Mouse (Mus musculus) cerebellum, adult 2 months (tissue): ENCODE results near the gene Abcc5. TPM values are rescaled to one million over a fixed set of nuclear protein-coding genes. Genes with fewer than 3 reads are reported as not detected.
"Not testable (repeated sequence)": the region's sequence is repeated elsewhere in the genome, so short reads cannot be mapped to it uniquely, and the experiment has no call there.

Experiments
- DNase-seq, 2 experiments: peaks; one replicate each; pipeline ENCODE4 v3.0.0; 2021
- H3K27ac ChIP-seq: fragments of 200-500 bp; 2 replicates; pipeline ENCODE4 v1.5.1; 2012; ENCODE audit warnings: low read length, control low read depth, inconsistent platforms; ENCODE audit not compliant: insufficient read depth
- H3K27me3 ChIP-seq: fragments of 200-500 bp; 2 replicates; pipeline ENCODE4 v1.6.1; 2012; ENCODE audit warnings: inconsistent platforms, mild to moderate bottlenecking, low read length, moderate library complexity; ENCODE audit not compliant: control insufficient read depth, insufficient read depth
- H3K4me1 ChIP-seq: fragments of 200-500 bp; 2 replicates; pipeline ENCODE4 v1.6.1; 2011; ENCODE audit warnings: low read length; ENCODE audit not compliant: control insufficient read depth, insufficient read depth
- H3K4me3 ChIP-seq: fragments of 200-500 bp; replicated peaks from 2 replicates; pipeline ENCODE3; 2011; ENCODE audit warnings: mild to moderate bottlenecking, low read depth, low read length, control low read depth; ENCODE audit not compliant: insufficient read depth
- CTCF ChIP-seq: fragments of 200-500 bp; IDR thresholded peaks from 2 replicates; pipeline ENCODE4 v1.5.1; 2011; ENCODE audit warnings: low read depth, mild to moderate bottlenecking, control low read depth, low read length, moderate library complexity, borderline replicate concordance; ENCODE audit not compliant: insufficient read depth
- POLR2A ChIP-seq: fragments of 200-500 bp; IDR thresholded peaks from 2 replicates; pipeline ENCODE4 v1.6.1; 2011; ENCODE audit warnings: low read length, control low read depth, borderline replicate concordance; ENCODE audit not compliant: insufficient read depth
- WGBS: fragments of 180-500 bp; shearing (Covaris S2); methylation state at CpG from one replicate; pipeline ENCODE4 v1.1.7; 2018; 5-methylcytosine and 5-hydroxymethylcytosine counted together
- polyA plus RNA-seq: library from polyadenylated mRNA; depleted of rRNA; stranded (reverse); fragments of >200 nt; gene quantifications from 2 replicates; pipeline ENCODE4 v1.2.3, GENCODE M21; 2012

Gene Abcc5
- polyA plus RNA-seq, 1 experiment: 263 TPM

- no peak for DNase-seq
- H3K27me3 ChIP-seq: no peaks in the 10 kb centered on the region
- TF ChIP-seq CTCF (no peak), POLR2A (no peak)
- WGBS: 17% methylated on average over 1 of the region's 1 CpGs
- no peak overlapping the region for H3K27ac ChIP-seq
- no peaks in the 10 kb centered on the region for H3K4me1 ChIP-seq
- H3K4me3 ChIP-seq: no peak overlapping the region
Measured at GRCm38 (mm10) chr16:20456106-20456505, 29.9 kb upstream of the Abcc5 start.

- no peak overlapping the region for H3K4me3 ChIP-seq
- TF ChIP-seq CTCF: no peak
- TF ChIP-seq POLR2A: no peak
- DNase-seq: no peak
- no peaks in the 10 kb centered on the region for H3K4me1 ChIP-seq
- H3K27ac ChIP-seq: no peak overlapping the region
- WGBS: 93% methylated on average over 6 of the region's 6 CpGs
- no peaks in the 10 kb centered on the region for H3K27me3 ChIP-seq
Measured at GRCm38 (mm10) chr16:20454155-20454654, 28.0 kb upstream of the Abcc5 start.

DNA sequence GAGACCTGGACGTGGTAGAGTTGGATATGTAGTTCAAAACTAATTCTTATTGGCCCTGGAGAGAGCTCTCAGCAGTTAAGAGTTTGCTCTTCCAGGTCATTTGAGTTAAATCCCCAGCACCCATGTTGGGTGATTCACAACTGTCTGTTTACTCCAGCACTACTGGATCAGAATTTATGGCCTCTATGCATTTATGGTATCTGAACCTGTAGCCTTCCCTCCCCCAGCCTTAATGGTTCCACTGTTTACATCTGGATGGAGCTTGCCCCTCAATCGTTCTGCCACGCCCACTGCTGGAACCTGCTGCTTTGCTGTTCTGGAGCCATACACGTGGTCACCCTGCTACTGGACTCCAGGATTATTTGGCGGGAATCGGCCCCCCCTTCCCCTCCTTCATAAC lies 25.6 kb upstream of the Abcc5 start:
- Histone ChIP-seq H3K27ac (no peak overlapping the region), H3K27me3 (no peaks in the 10 kb centered on the region), H3K4me1 (no peaks in the 10 kb centered on the region), H3K4me3 (no peak overlapping the region)
- WGBS: 59% methylated on average over 6 of the region's 6 CpGs
- TF ChIP-seq CTCF (no peak), POLR2A (no peak)
- DNase-seq: no peak

GRCm38 (mm10) chr16:20445871-20446270 lies 19.7 kb upstream of the Abcc5 start:
- no peaks in the 10 kb centered on the region for H3K27me3 ChIP-seq
- no peak overlapping the region for H3K4me3 ChIP-seq
- WGBS: 3% methylated on average over 1 of the region's 1 CpGs
- H3K27ac ChIP-seq: no peak overlapping the region
- H3K4me1 ChIP-seq: no peaks in the 10 kb centered on the region
- DNase-seq: peak in 1 of 2 experiments; percentile 36
- no peak for TF ChIP-seq POLR2A
- TF ChIP-seq CTCF: no peak

DNA sequence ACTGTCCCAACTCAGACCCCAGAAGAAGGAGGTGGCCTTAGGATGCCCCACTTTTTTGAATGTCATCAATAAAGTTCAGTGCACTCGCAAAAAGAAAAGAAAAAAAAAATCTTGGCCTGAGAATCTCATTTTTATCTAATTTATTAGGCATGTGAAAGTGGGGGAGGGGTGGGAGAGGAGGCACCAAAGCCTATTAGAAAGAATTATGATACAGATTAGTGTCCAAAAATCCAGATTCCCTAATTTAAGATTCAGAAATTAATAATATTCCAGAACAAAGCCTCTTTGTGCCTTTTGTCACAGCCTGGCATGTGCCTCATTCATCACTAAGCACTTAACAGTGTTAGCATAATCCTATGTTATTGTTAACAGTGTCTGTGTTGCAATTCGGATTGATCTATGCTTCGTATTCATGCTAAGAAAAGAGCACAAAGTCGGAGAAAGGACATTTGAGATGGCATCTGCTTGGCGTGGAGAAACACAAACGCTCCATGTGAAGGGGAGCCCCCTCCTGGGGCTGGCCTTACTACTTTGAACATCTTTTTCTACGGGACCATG lies 18.7 kb upstream of the Abcc5 start:
- Histone ChIP-seq H3K27me3 (no peaks in the 10 kb centered on the region), H3K4me3 (no peak overlapping the region), H3K27ac (no peak overlapping the region), H3K4me1 (no peaks in the 10 kb centered on the region)
- TF ChIP-seq CTCF (no peak), POLR2A (no peak)
- DNase-seq: no peak
- WGBS: 36% methylated on average over 7 of the region's 7 CpGs

DNA sequence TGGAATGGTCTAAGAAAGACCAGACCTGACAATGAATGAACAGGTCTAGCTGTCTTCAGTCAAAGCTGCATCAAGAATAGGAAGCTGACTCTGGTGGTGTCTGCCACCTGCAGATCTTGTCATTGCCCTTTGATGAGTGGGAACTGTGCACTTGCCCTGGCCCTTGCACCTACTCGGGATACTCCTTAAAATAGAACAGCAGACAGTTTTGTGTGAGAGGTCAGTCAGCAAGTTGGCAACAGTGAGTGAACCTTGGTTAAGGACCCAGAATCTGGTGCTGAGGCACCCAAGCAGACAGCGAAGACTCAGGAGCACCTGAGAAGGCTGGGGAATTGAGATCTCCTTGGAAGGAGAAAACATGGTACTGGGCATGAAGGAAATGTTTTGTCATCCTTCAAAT lies 16.7 kb upstream of the Abcc5 start:
- Histone ChIP-seq H3K27ac (no peak overlapping the region), H3K4me1 (no peaks in the 10 kb centered on the region), H3K4me3 (no peak overlapping the region), H3K27me3 (no peaks in the 10 kb centered on the region; the same call in 1 of the 2 replicates)
- WGBS: 84% methylated on average over 2 of the region's 2 CpGs
- TF ChIP-seq CTCF (no peak), POLR2A (no peak)
- DNase-seq: no peak

GRCm38 (mm10) chr16:20438673-20439415 lies 12.7 kb upstream of the Abcc5 start:
- Histone ChIP-seq H3K4me3 (no peak overlapping the region), H3K27ac (no peak overlapping the region), H3K27me3 (no peaks in the 10 kb centered on the region; the same call in 1 of the 2 replicates), H3K4me1 (no peaks in the 10 kb centered on the region)
- DNase-seq: no peak
- TF ChIP-seq POLR2A (no peak), CTCF (no peak)
- 90% methylated on average over 11 of the region's 11 CpGs for WGBS

DNA sequence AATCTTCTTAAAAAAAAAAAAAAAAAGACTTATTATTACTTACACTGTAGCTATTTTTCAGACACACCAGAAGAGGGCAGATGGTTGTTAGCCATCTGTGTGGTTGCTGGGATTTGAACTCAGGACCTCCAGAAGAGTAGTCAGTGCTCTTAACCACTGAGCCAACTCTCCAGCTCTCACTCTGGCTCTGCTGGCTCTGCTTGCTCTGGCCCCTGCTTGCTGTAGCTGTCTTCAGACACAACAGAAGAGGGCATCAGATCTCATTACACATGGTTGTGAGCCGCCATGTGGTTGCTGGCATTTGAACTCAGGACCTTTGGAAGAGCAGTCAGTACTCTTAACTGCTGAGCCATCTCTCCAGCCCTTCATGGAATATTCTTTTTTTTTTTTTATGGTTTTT lies 11.9 kb upstream of the Abcc5 start:
- not testable (repeated sequence) for H3K4me3 ChIP-seq, H3K4me1 ChIP-seq, H3K27ac ChIP-seq, H3K27me3 ChIP-seq, DNase-seq
- 91% methylated on average over 1 of the region's 1 CpGs for WGBS
